Mouse (Mus musculus) limb, embryonic 10.5 days (tissue): ENCODE results near the gene Cabp1. TPM values are rescaled to one million over a fixed set of nuclear protein-coding genes. Genes with fewer than 3 reads are reported as not detected.
"Not testable (repeated sequence)": the region's sequence is repeated elsewhere in the genome, so short reads cannot be mapped to it uniquely, and the experiment has no call there.

Experiments used
- DNase-seq: peaks from one replicate; pipeline ENCODE4 v3.0.0-alpha.2; 2017; ENCODE audit warnings: low spot score
- H3K27ac ChIP-seq: fragments of 300-500 bp; sonication (generic); 2 replicates; pipeline ENCODE4 v1.5.1; 2016; ENCODE audit warnings: mild to moderate bottlenecking
- H3K27me3 ChIP-seq: fragments of 300-500 bp; sonication (generic); 2 replicates; pipeline ENCODE4 v1.6.1; 2016; ENCODE audit warnings: low read depth, mild to moderate bottlenecking; ENCODE audit not compliant: poor library complexity, severe bottlenecking
- H3K36me3 ChIP-seq: fragments of 300-500 bp; sonication (generic); 2 replicates; pipeline ENCODE4 v1.6.1; 2016; ENCODE audit warnings: mild to moderate bottlenecking, moderate library complexity
- H3K4me1 ChIP-seq: fragments of 300-500 bp; sonication (generic); 2 replicates; pipeline ENCODE4 v1.6.1; 2016
- H3K4me3 ChIP-seq: fragments of 300-500 bp; sonication (generic); 2 replicates; pipeline ENCODE4 v1.5.1; 2016; ENCODE audit warnings: mild to moderate bottlenecking, moderate library complexity
- H3K9me3 ChIP-seq: fragments of 300-500 bp; sonication (generic); replicated peaks from 2 replicates; pipeline ENCODE4 v1.6.1; 2016; ENCODE audit warnings: mild to moderate bottlenecking
- WGBS: fragments of 180-500 bp; shearing (Covaris S2); methylation state at CpG from one replicate; pipeline ENCODE4 v1.1.7; 2016; 5-methylcytosine and 5-hydroxymethylcytosine counted together
- polyA plus RNA-seq: library from polyadenylated mRNA; unstranded; fragments of >200 nt; fragmentation: Nextera tagmentation; extraction: Ambion mirVana; gene quantifications from 2 replicates; pipeline ENCODE4 v1.2.1, GENCODE M21; 2016

Cabp1 gene
- polyA plus RNA-seq, 1 experiment from 2014 or later: 1.9 TPM

DNA sequence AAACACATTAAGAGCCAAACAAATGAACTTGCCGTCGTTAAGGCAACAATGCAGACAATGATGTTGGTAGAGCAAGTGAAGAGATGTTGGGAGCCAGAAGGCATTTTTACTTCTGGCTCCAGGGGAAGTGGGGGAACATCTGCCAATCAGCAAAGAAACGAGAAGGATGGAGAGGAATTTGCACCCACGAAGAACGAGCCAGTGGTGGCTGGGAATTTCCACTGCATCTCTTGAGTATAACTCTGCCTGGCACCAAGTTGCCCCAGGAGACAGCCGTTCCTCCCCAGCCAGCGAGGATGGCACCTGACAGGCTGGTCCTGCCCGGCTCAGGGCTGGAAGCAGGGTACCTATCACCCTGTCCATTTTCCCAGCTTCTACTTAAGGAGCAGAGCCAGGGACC lies 11.3 kb downstream of the Cabp1 start:
- Histone ChIP-seq H3K36me3 (no peaks in the 10 kb centered on the region), H3K27ac (no peak overlapping the region), H3K27me3 (peaks cover 16% of the 10 kb centered on the region), H3K4me3 (no peak overlapping the region), H3K9me3 (no peaks in the 10 kb centered on the region), H3K4me1 (peaks cover 61% of the 10 kb centered on the region)
- DNase-seq: no peak
- WGBS: 81% methylated on average over 8 of the region's 8 CpGs

DNA sequence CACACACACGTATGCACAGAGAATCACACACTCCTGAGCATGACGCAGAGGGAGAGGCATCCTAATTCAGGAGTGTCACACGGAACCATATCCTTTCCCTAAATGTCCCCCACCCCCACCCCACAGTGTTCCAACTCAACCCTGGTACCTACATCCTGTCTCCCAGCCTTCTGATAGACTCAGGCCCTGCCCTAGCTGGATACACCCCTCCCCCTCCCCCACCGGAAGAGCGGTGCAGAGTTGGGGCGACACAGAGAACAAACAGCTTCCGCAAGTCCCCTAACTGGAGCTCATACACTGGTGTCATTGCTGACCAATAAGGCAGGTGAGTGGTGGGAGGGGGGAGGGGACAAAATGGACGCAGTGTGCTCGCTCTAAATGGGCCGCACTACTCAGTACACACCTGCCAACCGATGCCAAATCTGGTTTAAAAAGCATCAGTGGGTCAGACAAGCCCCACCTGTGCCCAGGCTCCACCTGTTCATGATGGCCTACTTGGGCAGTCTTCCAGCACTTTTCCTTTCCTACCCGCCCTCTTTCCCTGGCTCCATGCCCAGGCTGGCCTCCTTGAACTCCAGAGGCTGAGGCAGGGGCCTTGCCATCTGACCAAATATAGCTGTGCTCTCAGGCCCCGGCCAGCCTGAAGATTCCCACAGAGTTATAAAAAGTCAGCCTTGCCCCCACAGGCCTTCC lies 12.8 kb downstream of the Cabp1 start:
- Histone ChIP-seq H3K4me3 (no peak overlapping the region), H3K27ac (no peak overlapping the region), H3K27me3 (peaks cover 11% of the 10 kb centered on the region), H3K36me3 (no peaks in the 10 kb centered on the region), H3K9me3 (no peaks in the 10 kb centered on the region), H3K4me1 (peaks cover 46% of the 10 kb centered on the region)
- WGBS: 87% methylated on average over 13 of the region's 13 CpGs
- DNase-seq: no peak

DNA sequence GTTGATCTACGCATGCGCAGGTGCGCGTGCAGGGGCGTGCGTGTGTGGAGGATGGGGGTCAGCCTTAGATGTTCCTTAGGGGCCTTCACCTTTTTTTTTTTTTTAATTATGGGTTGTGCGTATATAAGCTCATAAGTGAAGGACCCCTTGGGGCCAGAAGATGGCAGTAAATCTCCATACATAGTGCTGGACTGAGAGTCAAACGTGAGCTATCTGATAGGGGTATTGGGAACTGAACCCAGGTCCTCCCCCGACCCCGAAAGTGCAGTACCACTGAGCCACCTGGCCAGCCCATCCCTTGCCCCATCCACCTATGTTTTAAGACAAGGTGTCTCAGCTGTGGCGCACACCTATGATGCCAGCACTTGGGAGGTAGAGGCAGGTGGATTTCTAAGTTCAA lies 14.6 kb downstream of the Cabp1 start:
- H3K27me3 ChIP-seq: no peaks in the 10 kb centered on the region
- H3K4me1 ChIP-seq: peaks cover 28% of the 10 kb centered on the region
- H3K9me3 ChIP-seq: no peaks in the 10 kb centered on the region
- DNase-seq: no peak
- no peaks in the 10 kb centered on the region for H3K36me3 ChIP-seq
- 93% methylated on average over 11 of the region's 11 CpGs for WGBS
- H3K4me3 ChIP-seq: no peak overlapping the region
- H3K27ac ChIP-seq: no peak overlapping the region

DNA sequence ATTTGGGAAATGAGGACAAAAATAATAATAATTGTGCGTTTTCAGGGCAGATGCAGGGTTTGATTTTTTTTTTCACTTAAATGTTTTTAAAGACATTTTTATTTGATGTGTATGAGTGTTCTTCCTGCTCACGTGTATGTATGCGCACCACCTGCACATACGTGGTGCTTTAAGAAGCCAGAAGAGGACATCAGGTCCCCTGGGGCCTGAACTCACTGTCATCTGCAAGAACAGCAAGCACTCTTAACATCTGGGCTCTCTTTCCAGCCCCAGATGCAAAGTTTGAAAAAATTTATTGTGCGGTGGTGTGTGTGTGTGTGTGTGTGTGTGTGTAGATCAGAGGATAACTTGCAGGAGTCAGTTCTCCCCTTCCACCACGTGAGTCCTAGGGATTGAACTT lies 16.3 kb downstream of the Cabp1 start:
- 84% methylated on average over 6 of the region's 6 CpGs for WGBS
- no peak for DNase-seq
- no peaks in the 10 kb centered on the region for H3K36me3 ChIP-seq

DNA sequence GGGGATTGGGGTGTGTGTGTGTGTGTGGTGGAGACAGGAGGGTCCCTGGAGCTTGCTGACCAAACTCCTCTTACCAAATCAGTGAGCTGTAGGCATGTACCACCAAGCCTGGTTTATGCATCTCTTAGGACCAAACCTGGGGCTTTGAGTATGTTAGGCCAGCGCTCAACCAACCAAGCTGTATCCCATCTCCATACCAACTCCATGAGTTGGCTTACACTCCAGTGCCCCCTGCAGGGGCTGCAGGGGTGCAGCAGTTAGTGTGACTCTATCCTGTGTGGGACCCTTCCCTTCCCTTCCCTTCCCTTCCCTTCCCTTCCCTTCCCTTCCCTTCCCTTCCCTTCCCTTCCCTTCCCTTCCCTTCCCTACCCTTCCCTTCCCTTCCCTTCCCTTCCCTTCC lies 19.6 kb downstream of the Cabp1 start:
- no peaks in the 10 kb centered on the region for H3K27me3 ChIP-seq
- H3K27ac ChIP-seq: no peak overlapping the region
- no peaks in the 10 kb centered on the region; the same call in 1 of the 2 replicates for H3K36me3 ChIP-seq
- no peak overlapping the region for H3K4me3 ChIP-seq
- DNase-seq: no peak
- WGBS: 89% methylated on average over 1 of the region's 1 CpGs
- no peaks in the 10 kb centered on the region for H3K9me3 ChIP-seq
- H3K4me1 ChIP-seq: 0 out of 2 replicates have a peak, but pooled peaks cover 4% of the 10 kb centered on the region

More for the DNA sequence above, 16.3 kb downstream of the Cabp1 start:
- Histone ChIP-seq H3K4me1 (peaks cover 20% of the 10 kb centered on the region), H3K27me3 (no peaks in the 10 kb centered on the region), H3K4me3 (no peak overlapping the region), H3K27ac (no peak overlapping the region), H3K9me3 (no peaks in the 10 kb centered on the region)

DNA sequence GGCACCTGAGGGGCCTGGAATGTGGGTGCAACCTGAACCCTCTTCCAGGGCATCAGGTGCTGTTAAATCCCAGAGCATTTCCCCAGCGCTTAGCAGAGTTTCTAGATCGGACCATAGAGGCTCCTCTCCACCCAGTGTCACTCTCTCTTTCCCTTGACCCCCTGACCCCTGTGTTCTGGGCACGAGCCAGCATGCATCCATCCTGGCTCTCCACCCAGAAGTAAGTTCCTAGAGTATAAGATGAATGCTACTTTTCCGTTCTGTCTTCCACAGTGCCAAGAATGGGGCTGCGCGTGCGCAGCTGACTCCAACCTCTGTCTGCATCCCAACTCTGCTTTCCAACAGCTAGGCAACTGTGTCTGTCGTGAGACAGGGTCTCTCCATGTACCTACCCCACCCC lies 24.0 kb downstream of the Cabp1 start:
- DNase-seq: no peak
- H3K27me3 ChIP-seq: no peaks in the 10 kb centered on the region
- no peak overlapping the region for H3K4me3 ChIP-seq
- 88% methylated on average over 8 of the region's 8 CpGs for WGBS
- H3K36me3 ChIP-seq: no peaks in the 10 kb centered on the region; the same call in 1 of the 2 replicates
- H3K27ac ChIP-seq: no peak overlapping the region
- peaks cover 35% of the 10 kb centered on the region for H3K4me1 ChIP-seq
- no peaks in the 10 kb centered on the region for H3K9me3 ChIP-seq

DNA sequence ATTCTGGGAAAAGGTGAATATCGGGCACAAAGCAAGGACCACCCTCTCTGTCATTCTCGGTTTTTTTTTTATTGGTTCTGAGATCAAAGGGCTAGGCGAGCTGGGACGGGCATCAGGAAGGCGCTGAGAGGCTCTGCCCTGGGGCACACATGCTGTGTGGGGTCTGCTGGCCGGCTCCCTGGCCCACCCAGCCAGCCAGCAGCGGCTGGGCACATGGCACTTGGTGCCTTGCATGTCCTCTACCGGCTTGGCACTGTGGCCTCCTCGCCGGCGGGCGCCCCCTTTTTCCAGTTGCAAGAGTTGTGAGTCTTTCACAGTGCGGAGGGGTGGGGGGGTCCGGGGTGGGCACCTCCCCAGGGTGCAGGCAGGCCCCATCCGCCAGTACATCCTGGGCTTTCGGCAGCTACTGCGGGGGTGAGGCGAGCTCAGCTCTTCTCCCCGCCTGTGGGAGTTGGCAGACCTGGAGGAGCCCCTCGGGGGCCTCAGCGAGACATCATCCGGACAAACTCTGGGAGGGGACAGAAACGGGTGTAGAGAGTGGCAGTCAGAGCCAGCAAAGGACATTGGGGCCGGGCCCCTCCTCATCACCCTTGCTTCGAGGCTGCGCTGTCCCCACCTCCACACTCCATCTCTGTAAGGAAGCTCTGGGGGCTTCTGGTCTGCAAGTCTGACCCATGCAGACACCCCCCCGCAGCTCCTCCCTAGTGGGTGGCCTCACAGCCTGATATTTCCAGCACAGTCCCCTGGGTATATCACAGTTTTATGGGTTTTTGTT lies 25.4 kb downstream of the Cabp1 start:
- Histone ChIP-seq H3K27ac (peak overlapping the region; percentile 81), H3K27me3 (no peaks in the 10 kb centered on the region), H3K9me3 (no peaks in the 10 kb centered on the region), H3K4me1 (peaks cover 35% of the 10 kb centered on the region), H3K4me3 (no peak overlapping the region; the same call in 1 of the 2 replicates), H3K36me3 (no peaks in the 10 kb centered on the region; the same call in 1 of the 2 replicates)
- WGBS: 40% methylated on average over 27 of the region's 27 CpGs
- peak; percentile 57 for DNase-seq

DNA sequence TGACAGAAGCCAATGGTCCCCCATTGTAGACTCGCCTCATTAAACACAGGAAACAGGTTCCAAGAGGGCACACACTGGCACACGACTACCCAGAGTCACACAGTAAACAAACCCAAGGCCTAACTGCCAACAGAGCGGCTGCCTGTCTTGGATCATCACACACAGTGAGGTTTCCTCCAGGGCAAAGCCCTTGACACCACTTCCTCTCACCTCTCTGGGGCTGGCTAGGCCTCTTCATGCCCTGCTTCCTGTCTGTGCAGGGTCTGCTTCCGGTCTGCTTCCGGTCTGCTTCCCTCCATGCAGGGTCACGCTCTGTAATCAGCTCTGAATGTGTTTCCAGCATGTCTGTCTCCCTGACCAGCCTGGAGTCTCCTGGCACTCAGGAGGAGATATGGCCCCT lies 26.8 kb downstream of the Cabp1 start:
- WGBS: 63% methylated on average over 6 of the region's 6 CpGs
- H3K27me3 ChIP-seq: no peaks in the 10 kb centered on the region
- H3K4me1 ChIP-seq: peaks cover 46% of the 10 kb centered on the region
- no peaks in the 10 kb centered on the region for H3K9me3 ChIP-seq
- H3K27ac ChIP-seq: peak overlapping the region; percentile 74
- no peak overlapping the region for H3K4me3 ChIP-seq
- no peak for DNase-seq
- H3K36me3 ChIP-seq: no peaks in the 10 kb centered on the region; the same call in 1 of the 2 replicates

DNA sequence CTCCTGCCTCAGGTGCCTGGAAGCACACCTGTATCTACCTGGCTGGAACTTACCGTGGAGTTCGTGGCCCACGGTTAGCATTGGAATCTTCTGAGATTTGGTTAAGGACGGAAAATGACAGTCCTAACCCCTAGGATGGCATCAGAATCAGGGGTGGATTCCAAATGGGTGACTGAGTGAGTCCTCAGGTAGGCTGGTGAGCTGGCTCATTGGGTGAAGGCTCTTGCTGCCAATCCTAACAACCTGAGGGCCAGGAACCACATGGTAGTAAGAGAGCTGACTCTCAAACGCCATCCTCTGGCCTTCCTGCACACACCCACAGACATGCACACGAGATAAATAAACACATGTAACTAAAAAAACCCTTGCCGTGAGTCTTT lies 27.4 kb downstream of the Cabp1 start:
- 87% methylated on average over 7 of the region's 7 CpGs for WGBS

DNA sequence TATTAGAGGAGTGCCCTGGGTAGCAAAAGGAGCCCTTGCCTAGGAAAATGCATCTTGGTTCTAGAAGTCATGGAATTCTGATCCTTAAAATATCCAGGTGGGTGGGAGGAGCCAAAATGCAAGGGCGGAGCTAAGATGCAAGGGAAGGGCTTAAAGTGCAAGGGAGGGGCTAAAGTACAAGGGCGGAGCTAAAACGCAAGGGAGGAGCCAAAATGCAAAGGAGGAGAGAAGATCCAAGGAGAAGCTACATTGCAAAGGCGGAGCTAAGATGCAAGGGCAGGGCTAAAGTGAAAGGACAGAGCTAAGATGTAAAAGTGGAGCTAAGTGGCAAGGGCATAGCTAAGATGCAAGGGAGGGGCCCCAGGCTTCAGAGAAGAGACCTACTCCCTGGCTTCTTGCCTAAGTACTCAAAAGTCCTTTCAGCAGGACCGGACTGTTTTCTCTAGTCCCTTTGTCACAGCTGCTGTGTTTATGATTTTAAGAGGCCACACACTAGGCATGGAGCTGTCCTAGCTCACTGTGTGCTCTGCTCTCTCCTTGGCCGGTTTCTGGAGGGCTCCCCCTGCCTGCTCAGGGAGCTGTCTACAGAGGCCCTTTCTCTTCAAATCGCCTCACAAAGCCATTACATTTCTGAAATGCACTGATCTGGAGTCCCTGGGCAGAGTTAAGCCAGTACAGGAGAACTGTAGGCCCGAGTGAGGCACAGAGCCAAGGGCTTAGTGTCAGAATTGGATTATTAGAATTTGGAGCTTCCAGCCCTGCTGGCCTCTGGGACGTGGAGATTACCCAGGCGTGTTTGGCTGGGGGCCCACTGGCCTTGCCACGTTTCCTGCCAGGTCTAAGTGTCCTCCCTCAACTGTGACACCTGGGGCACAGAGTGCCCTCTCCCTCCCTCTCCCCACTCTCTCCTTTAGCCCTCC lies 28.0 kb downstream of the Cabp1 start:
- H3K4me1 ChIP-seq: peaks cover 50% of the 10 kb centered on the region
- DNase-seq: no peak
- H3K9me3 ChIP-seq: no peaks in the 10 kb centered on the region
- H3K27ac ChIP-seq: peak overlapping the region; percentile 74
- no peaks in the 10 kb centered on the region; the same call in 1 of the 2 replicates for H3K36me3 ChIP-seq
- WGBS: 62% methylated on average over 11 of the region's 11 CpGs
- no peak overlapping the region for H3K4me3 ChIP-seq
- H3K27me3 ChIP-seq: no peaks in the 10 kb centered on the region

More for the DNA sequence above, 27.4 kb downstream of the Cabp1 start:
- H3K4me1 ChIP-seq: peaks cover 46% of the 10 kb centered on the region
- H3K9me3 ChIP-seq: no peaks in the 10 kb centered on the region
- H3K36me3 ChIP-seq: no peaks in the 10 kb centered on the region; the same call in 1 of the 2 replicates
- peak overlapping the region; percentile 74; the same call in 1 of the 2 replicates for H3K27ac ChIP-seq
- no peak overlapping the region for H3K4me3 ChIP-seq
- H3K27me3 ChIP-seq: no peaks in the 10 kb centered on the region
- no peak for DNase-seq

DNA sequence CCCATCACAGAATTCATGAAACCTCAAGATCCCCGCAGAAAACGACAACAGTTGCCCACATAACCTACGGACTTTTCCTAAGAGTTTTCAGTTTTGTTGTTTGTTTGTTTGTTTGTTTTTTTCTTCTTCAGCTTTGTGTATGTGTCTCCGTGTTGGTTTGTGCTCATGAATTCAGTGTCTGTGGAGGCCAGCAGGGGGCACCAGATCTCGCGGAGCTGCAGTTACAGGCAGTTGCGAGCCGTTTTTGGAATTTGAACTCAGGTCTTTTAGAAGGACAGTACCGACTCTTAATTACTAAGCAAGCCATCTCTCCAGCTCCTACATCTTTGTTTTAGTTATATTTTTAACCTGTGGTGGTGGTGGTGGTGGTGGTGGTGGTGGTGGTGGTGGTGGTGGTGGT lies 28.8 kb downstream of the Cabp1 start:
- peaks cover 58% of the 10 kb centered on the region for H3K4me1 ChIP-seq
- no peaks in the 10 kb centered on the region for H3K9me3 ChIP-seq
- H3K36me3 ChIP-seq: no peaks in the 10 kb centered on the region; the same call in 1 of the 2 replicates
- no peaks in the 10 kb centered on the region for H3K27me3 ChIP-seq
- no peak for DNase-seq
- no peak overlapping the region for H3K4me3 ChIP-seq
- no peak overlapping the region for H3K27ac ChIP-seq
- 67% methylated on average over 9 of the region's 9 CpGs for WGBS

DNA sequence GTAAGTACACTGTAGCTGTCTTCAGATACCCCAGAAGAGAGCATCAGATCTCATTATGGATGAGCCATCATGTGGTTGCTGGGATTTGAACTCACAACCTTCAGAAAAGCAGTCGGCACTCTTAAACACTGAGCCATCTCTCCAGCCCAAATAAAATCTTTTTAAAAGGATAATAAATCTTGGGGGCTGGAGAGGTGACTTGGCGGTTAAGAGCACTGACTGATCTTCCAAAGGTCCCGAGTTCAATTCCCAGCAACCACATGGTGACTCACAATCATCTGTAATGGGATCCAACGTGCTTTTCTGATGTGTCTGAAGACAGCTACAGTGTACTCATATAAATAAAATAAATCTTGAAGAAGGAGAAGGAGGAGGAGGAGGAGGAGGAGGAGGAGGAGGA lies 29.7 kb downstream of the Cabp1 start:
- not testable (repeated sequence) for H3K36me3 ChIP-seq, H3K27ac ChIP-seq, H3K9me3 ChIP-seq, H3K27me3 ChIP-seq, DNase-seq, H3K4me3 ChIP-seq
- H3K4me1 ChIP-seq: peaks cover 63% of the 10 kb centered on the region
- 84% methylated on average over 4 of the region's 4 CpGs for WGBS
